Mouse (Mus musculus): ENCODE results near the gene Rps11. TPM values are rescaled to one million over a fixed set of nuclear protein-coding genes. Genes with fewer than 3 reads are reported as not detected.
A peak's percentile ranks its signal among the peaks of the same experiment; 100 is the strongest.

Gene Rps11
- polyA plus RNA-seq, 1 experiment from 2014 or later = 2,209 TPM

GRCm38 (mm10) chr7:45093516-45093905, 30.7 kb downstream of the Rps11 start:
- peak overlapping the region; percentile 63; the same call in 1 of the 2 replicates for H3K27ac ChIP-seq (ENCODE audit: low read depth, low read length)
- DNase-seq (ENCODE audit: low spot score) (peak; percentile 52), ATAC-seq (replicated peaks; ENCODE audit: low FRiP score) (no peak)
- 0 out of 2 replicates have a peak overlapping the region, but pooled peaks have one; percentile 37 for H3K9ac ChIP-seq (ENCODE audit: low read depth, low read length)
- no peaks in the 10 kb centered on the region for H3K9me3 ChIP-seq (ENCODE audit: control insufficient read depth, low read length)
- no peaks in the 10 kb centered on the region for H3K27me3 ChIP-seq (replicated peaks; ENCODE audit: control insufficient read depth, insufficient read depth, low read length)
- 0 out of 2 replicates have a peak overlapping the region, but pooled peaks have one; percentile 14 for H3K4me3 ChIP-seq (ENCODE audit: low read depth, low read length)
- H3K4me1 ChIP-seq (replicated peaks; ENCODE audit: control insufficient read depth, insufficient read depth, low read length) = peaks cover 23% of the 10 kb centered on the region
- WGBS = 24% methylated on average over 18 of the region's 18 CpGs
- no peaks in the 10 kb centered on the region for H3K36me3 ChIP-seq (ENCODE audit: control insufficient read depth, insufficient read depth, low read length)
- peak overlapping the region; percentile 70 for H3K4me2 ChIP-seq

- no peak for ATAC-seq (replicated peaks; ENCODE audit: low FRiP score)
- H3K4me3 ChIP-seq (ENCODE audit: low read depth, low read length) = peak overlapping the region; percentile 14
- peaks cover 23% of the 10 kb centered on the region for H3K4me1 ChIP-seq (replicated peaks; ENCODE audit: control insufficient read depth, insufficient read depth, low read length)
- peak overlapping the region; percentile 63 for H3K27ac ChIP-seq (ENCODE audit: low read depth, low read length)
- 34% methylated on average over 12 of the region's 12 CpGs for WGBS
- DNase-seq (ENCODE audit: low spot score) = no peak
- no peaks in the 10 kb centered on the region for H3K9me3 ChIP-seq (ENCODE audit: control insufficient read depth, low read length)
- peak overlapping the region; percentile 70 for H3K4me2 ChIP-seq
- H3K36me3 ChIP-seq (ENCODE audit: control insufficient read depth, insufficient read depth, low read length) = no peaks in the 10 kb centered on the region; the same call in 1 of the 2 replicates
- no peaks in the 10 kb centered on the region for H3K27me3 ChIP-seq (replicated peaks; ENCODE audit: control insufficient read depth, insufficient read depth, low read length)
- H3K9ac ChIP-seq (ENCODE audit: low read depth, low read length) = 0 out of 2 replicates have a peak overlapping the region, but pooled peaks have one; percentile 37
Measured at GRCm38 (mm10) chr7:45092828-45093515, 31.3 kb downstream of the Rps11 start.

GRCm38 (mm10) chr7:45092048-45092447, 32.2 kb downstream of the Rps11 start, which contains the start of gene Rcn3:
Rcn3 (minus strand) TSS chr7:45092221.
- no peaks in the 10 kb centered on the region for H3K9me3 ChIP-seq (ENCODE audit: control insufficient read depth, low read length)
- peak within 1 kb of the TSS; percentile 70 for H3K4me2 ChIP-seq
- ATAC-seq (replicated peaks; ENCODE audit: low FRiP score) = peak; percentile 87
- peak within 1 kb of the TSS; percentile 61 for H3K4me3 ChIP-seq (ENCODE audit: low read depth, low read length)
- H3K36me3 ChIP-seq (ENCODE audit: control insufficient read depth, insufficient read depth, low read length) = peaks cover 6% of the 10 kb centered on the region; the same call in 1 of the 2 replicates
- H3K4me1 ChIP-seq (replicated peaks; ENCODE audit: control insufficient read depth, insufficient read depth, low read length) = peaks cover 23% of the 10 kb centered on the region
- H3K9ac ChIP-seq (ENCODE audit: low read depth, low read length) = peak within 1 kb of the TSS; percentile 66
- peak within 1 kb of the TSS; percentile 71 for H3K27ac ChIP-seq (ENCODE audit: low read depth, low read length)
- under 1% methylated on average over 16 of the region's 16 CpGs for WGBS
- H3K27me3 ChIP-seq (replicated peaks; ENCODE audit: control insufficient read depth, insufficient read depth, low read length) = no peaks in the 10 kb centered on the region
- DNase-seq (ENCODE audit: low spot score) = peak; percentile 91

GRCm38 (mm10) chr7:45091001-45091990, 32.9 kb downstream of the Rps11 start:
- H3K4me3 ChIP-seq (ENCODE audit: low read depth, low read length) = peak overlapping the region; percentile 61
- 13% methylated on average over 35 of the region's 35 CpGs for WGBS

GRCm38 (mm10) chr7:45090251-45090977, 33.8 kb downstream of the Rps11 start:
- 58% methylated on average over 13 of the region's 13 CpGs for WGBS
- Histone ChIP-seq H3K4me1 (replicated peaks; ENCODE audit: control insufficient read depth, insufficient read depth, low read length) (peaks cover 23% of the 10 kb centered on the region), H3K27me3 (replicated peaks; ENCODE audit: control insufficient read depth, insufficient read depth, low read length) (no peaks in the 10 kb centered on the region), H3K9ac (ENCODE audit: low read depth, low read length) (peak overlapping the region; percentile 66; the same call in 1 of the 2 replicates), H3K27ac (ENCODE audit: low read depth, low read length) (peak overlapping the region; percentile 71), H3K36me3 (ENCODE audit: control insufficient read depth, insufficient read depth, low read length) (peaks cover 17% of the 10 kb centered on the region), H3K9me3 (ENCODE audit: control insufficient read depth, low read length) (no peaks in the 10 kb centered on the region), H3K4me3 (ENCODE audit: low read depth, low read length) (peak overlapping the region; percentile 61), H3K4me2 (peak overlapping the region; percentile 70)
- no peak for DNase-seq (ENCODE audit: low spot score)
- peak; percentile 21; the same call in 1 of the 2 replicates for ATAC-seq (replicated peaks; ENCODE audit: low FRiP score)

More at GRCm38 (mm10) chr7:45091001-45091990, 32.9 kb downstream of the Rps11 start:
- H3K27me3 ChIP-seq (replicated peaks; ENCODE audit: control insufficient read depth, insufficient read depth, low read length) = no peaks in the 10 kb centered on the region
- H3K36me3 ChIP-seq (ENCODE audit: control insufficient read depth, insufficient read depth, low read length) = peaks cover 13% of the 10 kb centered on the region
- H3K4me2 ChIP-seq = peak overlapping the region; percentile 70
- H3K27ac ChIP-seq (ENCODE audit: low read depth, low read length) = peak overlapping the region; percentile 71
- ATAC-seq (replicated peaks; ENCODE audit: low FRiP score) (peak; percentile 71), DNase-seq (ENCODE audit: low spot score) (peak; percentile 62)
- H3K4me1 ChIP-seq (replicated peaks; ENCODE audit: control insufficient read depth, insufficient read depth, low read length) = peaks cover 23% of the 10 kb centered on the region
- no peaks in the 10 kb centered on the region for H3K9me3 ChIP-seq (ENCODE audit: control insufficient read depth, low read length)
- peak overlapping the region; percentile 66 for H3K9ac ChIP-seq (ENCODE audit: low read depth, low read length)

DNA sequence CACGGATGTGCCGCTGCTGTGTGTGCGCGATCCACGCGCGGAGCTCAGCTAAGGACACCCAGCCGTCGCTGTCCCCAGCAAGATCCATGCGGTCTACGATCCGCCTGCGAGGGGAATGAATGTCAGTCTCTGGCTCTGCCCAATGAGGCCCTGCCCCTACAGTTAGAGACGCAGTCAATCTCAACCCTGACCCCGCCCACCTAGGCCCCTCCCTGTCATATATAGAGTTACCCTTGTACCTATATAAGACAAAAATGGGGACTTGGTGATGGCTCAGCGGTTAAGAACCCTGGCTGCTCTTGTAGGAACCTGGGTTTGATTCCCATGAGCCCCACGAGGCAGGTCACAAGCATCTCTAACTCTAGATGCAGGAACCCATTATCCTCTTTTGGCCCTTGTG, 35.6 kb downstream of the Rps11 start:
- Histone ChIP-seq H3K27me3 (replicated peaks; ENCODE audit: control insufficient read depth, insufficient read depth, low read length) (no peaks in the 10 kb centered on the region), H3K4me3 (ENCODE audit: low read depth, low read length) (no peak overlapping the region), H3K9me3 (ENCODE audit: control insufficient read depth, low read length) (no peaks in the 10 kb centered on the region), H3K4me1 (replicated peaks; ENCODE audit: control insufficient read depth, insufficient read depth, low read length) (peaks cover 23% of the 10 kb centered on the region), H3K27ac (ENCODE audit: low read depth, low read length) (no peak overlapping the region), H3K9ac (ENCODE audit: low read depth, low read length) (no peak overlapping the region), H3K4me2 (no peak overlapping the region), H3K36me3 (ENCODE audit: control insufficient read depth, insufficient read depth, low read length) (peaks cover 20% of the 10 kb centered on the region)
- ATAC-seq (replicated peaks; ENCODE audit: low FRiP score) (no peak), DNase-seq (ENCODE audit: low spot score) (no peak)
- WGBS = 91% methylated on average over 17 of the region's 17 CpGs

GRCm38 (mm10) chr7:45086084-45086483, 38.2 kb downstream of the Rps11 start:
- Histone ChIP-seq H3K4me3 (ENCODE audit: low read depth, low read length) (no peak overlapping the region), H3K4me1 (replicated peaks; ENCODE audit: control insufficient read depth, insufficient read depth, low read length) (peaks cover 20% of the 10 kb centered on the region), H3K27me3 (replicated peaks; ENCODE audit: control insufficient read depth, insufficient read depth, low read length) (no peaks in the 10 kb centered on the region), H3K27ac (ENCODE audit: low read depth, low read length) (no peak overlapping the region), H3K9ac (ENCODE audit: low read depth, low read length) (no peak overlapping the region), H3K9me3 (ENCODE audit: control insufficient read depth, low read length) (no peaks in the 10 kb centered on the region), H3K36me3 (ENCODE audit: control insufficient read depth, insufficient read depth, low read length) (peaks cover 20% of the 10 kb centered on the region), H3K4me2 (no peak overlapping the region)
- ATAC-seq (replicated peaks; ENCODE audit: low FRiP score) (no peak), DNase-seq (ENCODE audit: low spot score) (no peak)
- WGBS = 75% methylated on average over 4 of the region's 4 CpGs
